Mouse (Mus musculus) urinary bladder, postnatal 10 days (tissue): ENCODE measurements around the gene Comp.

Experiments used
- DNase-seq: peaks from one replicate; pipeline ENCODE4 v3.0.0; 2022; ENCODE audit warnings: low spot score

Gene Comp

GRCm38 (mm10) chr8:70373397-70374317 is at the start of gene Comp:
TSS of gene Comp (plus strand) at chr8:70373558.
- DNase-seq, result no peak

- DNase-seq, result no peak
These were observed 49.6 kb upstream of the Comp start for GRCm38 (mm10) chr8:70323716-70324115.

GRCm38 (mm10) chr8:70327512-70327911 is 45.8 kb upstream of the Comp start:
- DNase-seq, result no peak

- no peak for DNase-seq
These were observed 44.1 kb upstream of the Comp start, which contains the start of gene Gdf1 for GRCm38 (mm10) chr8:70329124-70329834. TSS of gene Gdf1 (plus strand) at chr8:70329817.

- DNase-seq, result no peak
These were observed 43.3 kb upstream of the Comp start for GRCm38 (mm10) chr8:70329835-70330740.

- DNase-seq, result no peak
These were observed 42.5 kb upstream of the Comp start for GRCm38 (mm10) chr8:70330741-70331364.

GRCm38 (mm10) chr8:70331526-70331925 is 41.8 kb upstream of the Comp start:
- DNase-seq, result no peak

- DNase-seq, result no peak
These were observed 41.1 kb upstream of the Comp start for GRCm38 (mm10) chr8:70332070-70332877.

- no peak for DNase-seq
These were observed 40.5 kb upstream of the Comp start for GRCm38 (mm10) chr8:70332878-70333202.

- DNase-seq, result no peak
These were observed 34.4 kb upstream of the Comp start for GRCm38 (mm10) chr8:70338931-70339330.

GRCm38 (mm10) chr8:70340659-70341058 is 32.7 kb upstream of the Comp start:
- no peak for DNase-seq

- DNase-seq, result no peak
These were observed 31.4 kb upstream of the Comp start for GRCm38 (mm10) chr8:70342007-70342406.

- no peak for DNase-seq
These were observed 30.3 kb upstream of the Comp start for GRCm38 (mm10) chr8:70343076-70343475.

- no peak for DNase-seq
These were observed 29.7 kb upstream of the Comp start for GRCm38 (mm10) chr8:70343696-70344095.

- no peak for DNase-seq
These were observed 29.1 kb upstream of the Comp start for GRCm38 (mm10) chr8:70344279-70344678.

- DNase-seq, result no peak
These were observed 25.9 kb upstream of the Comp start for GRCm38 (mm10) chr8:70347443-70347842.

GRCm38 (mm10) chr8:70347860-70348420 is 25.4 kb upstream of the Comp start:
- no peak for DNase-seq

GRCm38 (mm10) chr8:70351035-70351999 is 22.0 kb upstream of the Comp start:
- DNase-seq, result no peak

GRCm38 (mm10) chr8:70352000-70352384 is 21.4 kb upstream of the Comp start:
- DNase-seq, result no peak
